Mouse (Mus musculus): Measurements from ENCODE around the gene Ano6. TPM values are rescaled to one million over a fixed set of nuclear protein-coding genes. Genes with fewer than 3 reads are reported as not detected.

Ano6 gene
- total and polyA plus RNA-seq, 3 experiments, result 14.9 to 27.0 (median 18.4) TPM

- Histone ChIP-seq H3K79me2 (replicated peaks; ENCODE audit: control insufficient read depth, extremely low read depth, insufficient read depth, poor library complexity, severe bottlenecking) (no peaks in the 10 kb centered on the region), H3K27me3 (replicated peaks) (no peaks in the 10 kb centered on the region), H3K9me3 (replicated peaks; ENCODE audit: low read length) (no peaks in the 10 kb centered on the region), H3K27ac (ENCODE audit: insufficient read depth, low read depth) (no peak overlapping the region), H3K9ac (ENCODE audit: insufficient read depth, low read depth) (no peak overlapping the region), H3K4me1 (ENCODE audit: control insufficient read depth in 1 of 2, insufficient read depth in 2 of 2) (no peaks in the 10 kb centered on the region), H3K4me2 (ENCODE audit: insufficient read depth, low read depth, poor library complexity, severe bottlenecking) (no peak overlapping the region), H3K36me3 (replicated peaks in 1 of 2; ENCODE audit: control insufficient read depth in 1 of 2, insufficient read depth in 1 of 2, low read length in 1 of 2) (peaks cover 0 to 21% of the 10 kb centered on the region in 2 experiments), H3K4me3 (replicated peaks in 1 of 3; ENCODE audit: low read depth in 2 of 3, low read length in 2 of 3, poor library complexity in 1 of 3) (no peak overlapping the region)
- no peak for DNase-seq (ENCODE audit: extremely low read depth)
- dilution Hi-C loops (cut with MboI; ENCODE audit: extremely low pct_ligation_motif_present, extremely low pct_unique_long_range_greater_than_20kb, low sequenced_read_pairs) (no loop called here), in situ Hi-C loops (cut with MboI; ENCODE audit: low pct_ligation_motif_present, low pct_unique_long_range_greater_than_20kb, low sequenced_read_pairs) (no loop called here)
- TF ChIP-seq KAT2A (IDR thresholded peaks at IDR 0.05; ENCODE audit: insufficient replicate concordance, low read length) (no peak), E2F4 (IDR thresholded peaks at IDR 0.05; ENCODE audit: insufficient replicate concordance, low read depth, low read length) (no peak), RAD21 (IDR thresholded peaks at IDR 0.05; ENCODE audit: low read depth, low read length) (no peak), ZC3H11A (IDR thresholded peaks at IDR 0.05; ENCODE audit: low read depth, low read length) (no peak), BHLHE40 (IDR thresholded peaks at IDR 0.05; ENCODE audit: low read depth, low read length) (no peak), MAX (IDR thresholded peaks at IDR 0.05; ENCODE audit: low read length) (no peak), ZNF384 (IDR thresholded peaks at IDR 0.05; ENCODE audit: low read depth, low read length) (no peak), CHD2 (IDR thresholded peaks at IDR 0.05; ENCODE audit: low read length) (no peak), NELFE (IDR thresholded peaks at IDR 0.05; ENCODE audit: low read depth, low read length) (no peak), TCF12 (IDR thresholded peaks at IDR 0.05; ENCODE audit: low read depth, low read length) (no peak), JUND (conservative IDR thresholded peaks at IDR 0.05; ENCODE audit: low read depth, low read length) (no peak), POLR2A (IDR thresholded peaks at IDR 0.05; ENCODE audit: low read depth, low read length) (no peak), CTCF (conservative IDR thresholded peaks at IDR 0.05 in 1 of 2, IDR thresholded peaks at IDR 0.05 in 1 of 2; ENCODE audit: low read depth in 2 of 2, low read length in 2 of 2) (no peak), MAFK (IDR thresholded peaks at IDR 0.05; ENCODE audit: insufficient replicate concordance, low read length) (no peak), HCFC1 (IDR thresholded peaks at IDR 0.05; ENCODE audit: low read depth, low read length) (no peak), UBTF (IDR thresholded peaks at IDR 0.05; ENCODE audit: low read depth, low read length) (no peak)
Measured at GRCm38 (mm10) chr15:95759857-95760256, 30.8 kb upstream of the Ano6 start.

GRCm38 (mm10) chr15:95761420-95761819, 29.2 kb upstream of the Ano6 start:
- dilution Hi-C loops (cut with MboI; ENCODE audit: extremely low pct_ligation_motif_present, extremely low pct_unique_long_range_greater_than_20kb, low sequenced_read_pairs), result no loop called here
- in situ Hi-C loops (cut with MboI; ENCODE audit: low pct_ligation_motif_present, low pct_unique_long_range_greater_than_20kb, low sequenced_read_pairs), result no loop called here

More at GRCm38 (mm10) chr15:95761420-95761819, 29.2 kb upstream of the Ano6 start:
- TF ChIP-seq GABPA (IDR thresholded peaks at IDR 0.05; ENCODE audit: insufficient replicate concordance, low read depth, low read length), result no peak
- TF ChIP-seq SIN3A (IDR thresholded peaks at IDR 0.05; ENCODE audit: low read length), result no peak
- no peak for TF ChIP-seq E2F4 (IDR thresholded peaks at IDR 0.05; ENCODE audit: insufficient replicate concordance, low read depth, low read length)
- TF ChIP-seq POLR2AphosphoS2 (IDR thresholded peaks at IDR 0.05; ENCODE audit: low read depth, low read length), result no peak
- TF ChIP-seq ZMIZ1 (IDR thresholded peaks at IDR 0.05; ENCODE audit: low read depth, low read length), result no peak
- no peak for TF ChIP-seq POLR2A (IDR thresholded peaks at IDR 0.05; ENCODE audit: low read depth, low read length)
- TF ChIP-seq NELFE (IDR thresholded peaks at IDR 0.05; ENCODE audit: low read depth, low read length), result no peak
- no peak for TF ChIP-seq RCOR1 (conservative IDR thresholded peaks at IDR 0.05; ENCODE audit: low read depth, low read length)
- no peak for TF ChIP-seq JUND (conservative IDR thresholded peaks at IDR 0.05; ENCODE audit: low read depth, low read length)
- TF ChIP-seq ZC3H11A (IDR thresholded peaks at IDR 0.05; ENCODE audit: low read depth, low read length), result no peak
- no peak for TF ChIP-seq MAFK (IDR thresholded peaks at IDR 0.05; ENCODE audit: insufficient replicate concordance, low read length)
- TF ChIP-seq SMC3 (IDR thresholded peaks at IDR 0.05; ENCODE audit: low read depth, low read length), result no peak
- no peak for TF ChIP-seq NRF1 (IDR thresholded peaks at IDR 0.05; ENCODE audit: low read depth, low read length)
- no peak for TF ChIP-seq ELF1 (IDR thresholded peaks at IDR 0.05; ENCODE audit: low read depth, low read length)
- TF ChIP-seq CHD2 (IDR thresholded peaks at IDR 0.05; ENCODE audit: low read length), result no peak
- no peak for TF ChIP-seq TBP (conservative IDR thresholded peaks at IDR 0.05; ENCODE audit: low read depth, low read length)
- TF ChIP-seq CHD1 (IDR thresholded peaks at IDR 0.05; ENCODE audit: low read depth, low read length), result no peak
- no peak for TF ChIP-seq MAX (IDR thresholded peaks at IDR 0.05; ENCODE audit: low read length)
- no peak for TF ChIP-seq KAT2A (IDR thresholded peaks at IDR 0.05; ENCODE audit: insufficient replicate concordance, low read length)
- peaks cover 0 to 25% of the 10 kb centered on the region in 2 experiments for H3K36me3 ChIP-seq (replicated peaks in 1 of 2; ENCODE audit: control insufficient read depth in 1 of 2, insufficient read depth in 1 of 2, low read length in 1 of 2)
- no peaks in the 10 kb centered on the region for H3K79me2 ChIP-seq (replicated peaks; ENCODE audit: control insufficient read depth, extremely low read depth, insufficient read depth, poor library complexity, severe bottlenecking)
- no peak overlapping the region for H3K27ac ChIP-seq (ENCODE audit: insufficient read depth, low read depth)
- H3K4me3 ChIP-seq (replicated peaks in 1 of 3; ENCODE audit: low read depth in 2 of 3, low read length in 2 of 3, poor library complexity in 1 of 3), result no peak overlapping the region
- no peaks in the 10 kb centered on the region for H3K4me1 ChIP-seq (ENCODE audit: control insufficient read depth in 1 of 2, insufficient read depth in 2 of 2)
- no peaks in the 10 kb centered on the region for H3K27me3 ChIP-seq (replicated peaks)
- no peak overlapping the region for H3K4me2 ChIP-seq (ENCODE audit: insufficient read depth, low read depth, poor library complexity, severe bottlenecking)
- H3K9me3 ChIP-seq (replicated peaks; ENCODE audit: low read length), result no peaks in the 10 kb centered on the region
- H3K9ac ChIP-seq (ENCODE audit: insufficient read depth, low read depth), result no peak overlapping the region
- no peak for DNase-seq (ENCODE audit: extremely low read depth)

Data from CH12.LX (cell line).